Mouse (Mus musculus) embryonic facial prominence, embryonic 15.5 days (tissue): ENCODE measurements around the gene Aanat. TPM values are rescaled to one million over a fixed set of nuclear protein-coding genes. Genes with fewer than 3 reads are reported as not detected.

ENCODE experiments used
- ATAC-seq: fragments of 200-750 bp; cut with Nextera tagmentation; 2 replicates; pipeline ENCODE4 v1.8.0; 2017; ENCODE audit warnings: low read depth, moderate TSS enrichment; ENCODE audit not compliant: insufficient number of reproducible peaks, low FRiP score, low TSS enrichment
- H3K27ac ChIP-seq: fragments of 300-500 bp; sonication (generic); replicated peaks from 2 replicates; pipeline ENCODE4 v1.5.1; 2015; ENCODE audit warnings: mild to moderate bottlenecking, inconsistent platforms
- H3K27me3 ChIP-seq: fragments of 300-500 bp; sonication (generic); 2 replicates; pipeline ENCODE4 v1.6.1; 2015; ENCODE audit warnings: inconsistent platforms
- H3K36me3 ChIP-seq: fragments of 300-500 bp; sonication (generic); 2 replicates; pipeline ENCODE4 v1.6.1; 2015; ENCODE audit warnings: mild to moderate bottlenecking, inconsistent platforms
- H3K4me1 ChIP-seq: fragments of 300-500 bp; sonication (generic); 2 replicates; pipeline ENCODE4 v1.6.1; 2015; ENCODE audit warnings: inconsistent platforms
- H3K4me2 ChIP-seq: fragments of 300-500 bp; sonication (generic); replicated peaks from 2 replicates; pipeline ENCODE4 v1.6.1; 2015; ENCODE audit warnings: mild to moderate bottlenecking, inconsistent platforms
- H3K4me3 ChIP-seq: fragments of 300-500 bp; sonication (generic); replicated peaks from 2 replicates; pipeline ENCODE4 v1.5.1; 2015; ENCODE audit warnings: mild to moderate bottlenecking, inconsistent platforms
- H3K9ac ChIP-seq: fragments of 300-500 bp; sonication (generic); 2 replicates; pipeline ENCODE4 v1.6.1; 2015; ENCODE audit warnings: inconsistent platforms
- H3K9me3 ChIP-seq: fragments of 300-500 bp; sonication (generic); replicated peaks from 2 replicates; pipeline ENCODE4 v1.6.1; 2016; ENCODE audit warnings: inconsistent platforms
- WGBS: fragments of 180-500 bp; shearing (Covaris S2); methylation state at CpG from one replicate; pipeline ENCODE4 v1.1.7; 2015; 5-methylcytosine and 5-hydroxymethylcytosine counted together
- polyA plus RNA-seq: library from polyadenylated mRNA; unstranded; fragments of >200 nt; fragmentation: Nextera tagmentation; extraction: Ambion mirVana; gene quantifications from 2 replicates; pipeline ENCODE4 v1.2.1, GENCODE M21; 2015

Gene Aanat
- polyA plus RNA-seq, 1 experiment from 2014 or later, result not detected

GRCm38 (mm10) chr11:116621258-116621704 is 35.0 kb downstream of the Aanat start:
- Histone ChIP-seq H3K4me3 (no peak overlapping the region), H3K4me2 (0 out of 2 replicates have a peak overlapping the region, but pooled peaks have one; percentile 2), H3K27me3 (no peaks in the 10 kb centered on the region; the same call in 1 of the 2 replicates), H3K9me3 (no peaks in the 10 kb centered on the region), H3K9ac (no peak overlapping the region), H3K4me1 (peaks cover 79% of the 10 kb centered on the region), H3K36me3 (no peaks in the 10 kb centered on the region), H3K27ac (peak overlapping the region; percentile 28)
- WGBS, result 30% methylated on average over 6 of the region's 6 CpGs
- ATAC-seq, result peak; percentile 20; the same call in 1 of the 2 replicates

GRCm38 (mm10) chr11:116623281-116624124 is 37.3 kb downstream of the Aanat start:
- ATAC-seq, result peak; percentile 17; the same call in 1 of the 2 replicates
- H3K9ac ChIP-seq, result peak overlapping the region; percentile 41
- H3K36me3 ChIP-seq, result no peaks in the 10 kb centered on the region
- H3K27me3 ChIP-seq, result no peaks in the 10 kb centered on the region; the same call in 1 of the 2 replicates
- peak overlapping the region; percentile 65 for H3K4me3 ChIP-seq
- H3K4me1 ChIP-seq, result peaks cover 61% of the 10 kb centered on the region
- WGBS, result 7% methylated on average over 40 of the region's 40 CpGs
- peak overlapping the region; percentile 95 for H3K4me2 ChIP-seq
- no peaks in the 10 kb centered on the region for H3K9me3 ChIP-seq
- no peak overlapping the region; the same call in 1 of the 2 replicates for H3K27ac ChIP-seq

- peaks cover 56% of the 10 kb centered on the region for H3K4me1 ChIP-seq
- H3K36me3 ChIP-seq, result no peaks in the 10 kb centered on the region
- ATAC-seq, result peak; percentile 56; the same call in 1 of the 2 replicates
- WGBS, result 12% methylated on average over 41 of the region's 42 CpGs
- H3K9ac ChIP-seq, result peak overlapping the region; percentile 41
- H3K4me3 ChIP-seq, result peak overlapping the region; percentile 65
- peak overlapping the region; percentile 95 for H3K4me2 ChIP-seq
- no peaks in the 10 kb centered on the region; the same call in 1 of the 2 replicates for H3K27me3 ChIP-seq
- no peak overlapping the region; the same call in 1 of the 2 replicates for H3K27ac ChIP-seq
- no peaks in the 10 kb centered on the region for H3K9me3 ChIP-seq
Measured at GRCm38 (mm10) chr11:116624131-116624832, 38.0 kb downstream of the Aanat start.

GRCm38 (mm10) chr11:116625081-116626000 is 39.1 kb downstream of the Aanat start:
- H3K9ac ChIP-seq, result no peak overlapping the region
- WGBS, result 73% methylated on average over 17 of the region's 17 CpGs

GRCm38 (mm10) chr11:116626299-116627071 is 40.3 kb downstream of the Aanat start, which contains the start of gene Rhbdf2:
Gene Rhbdf2, minus strand, starts transcription at chr11:116627019.
- no peak for ATAC-seq
- Histone ChIP-seq H3K9me3 (no peaks in the 10 kb centered on the region), H3K4me1 (peaks cover 39% of the 10 kb centered on the region), H3K36me3 (no peaks in the 10 kb centered on the region), H3K27me3 (no peaks in the 10 kb centered on the region; the same call in 1 of the 2 replicates), H3K9ac (no peak within 1 kb of the TSS), H3K27ac (no peak within 1 kb of the TSS), H3K4me2 (no peak within 1 kb of the TSS), H3K4me3 (no peak within 1 kb of the TSS)
- WGBS, result 71% methylated on average over 10 of the region's 10 CpGs

More at GRCm38 (mm10) chr11:116625081-116626000, 39.1 kb downstream of the Aanat start:
- H3K9me3 ChIP-seq, result no peaks in the 10 kb centered on the region
- H3K27ac ChIP-seq, result no peak overlapping the region
- H3K4me3 ChIP-seq, result no peak overlapping the region
- no peaks in the 10 kb centered on the region; the same call in 1 of the 2 replicates for H3K27me3 ChIP-seq
- no peak for ATAC-seq
- H3K4me2 ChIP-seq, result no peak overlapping the region
- peaks cover 51% of the 10 kb centered on the region for H3K4me1 ChIP-seq
- no peaks in the 10 kb centered on the region for H3K36me3 ChIP-seq

- no peaks in the 10 kb centered on the region; the same call in 1 of the 2 replicates for H3K27me3 ChIP-seq
- 36% methylated on average over 10 of the region's 10 CpGs for WGBS
- H3K9ac ChIP-seq, result no peak overlapping the region
- no peaks in the 10 kb centered on the region for H3K36me3 ChIP-seq
- no peak overlapping the region for H3K4me3 ChIP-seq
- H3K27ac ChIP-seq, result no peak overlapping the region
- peaks cover 30% of the 10 kb centered on the region for H3K4me1 ChIP-seq
- no peaks in the 10 kb centered on the region for H3K9me3 ChIP-seq
- H3K4me2 ChIP-seq, result no peak overlapping the region
- ATAC-seq, result no peak
Measured at GRCm38 (mm10) chr11:116627072-116628020, 41.1 kb downstream of the Aanat start.

GRCm38 (mm10) chr11:116628712-116629111 is 42.5 kb downstream of the Aanat start:
- H3K9ac ChIP-seq, result no peak overlapping the region
- H3K9me3 ChIP-seq, result no peaks in the 10 kb centered on the region

GRCm38 (mm10) chr11:116629472-116629871 is 43.2 kb downstream of the Aanat start:
- no peak overlapping the region for H3K4me2 ChIP-seq
- 81% methylated on average over 6 of the region's 6 CpGs for WGBS
- H3K27ac ChIP-seq, result no peak overlapping the region
- ATAC-seq, result no peak
- no peaks in the 10 kb centered on the region for H3K36me3 ChIP-seq
- H3K9ac ChIP-seq, result no peak overlapping the region
- H3K27me3 ChIP-seq, result no peaks in the 10 kb centered on the region
- H3K9me3 ChIP-seq, result no peaks in the 10 kb centered on the region
- H3K4me3 ChIP-seq, result no peak overlapping the region
- peaks cover 15% of the 10 kb centered on the region for H3K4me1 ChIP-seq

More at GRCm38 (mm10) chr11:116628712-116629111, 42.5 kb downstream of the Aanat start:
- H3K4me2 ChIP-seq, result no peak overlapping the region; the same call in 1 of the 2 replicates
- WGBS, result 53% methylated on average over 9 of the region's 9 CpGs
- H3K4me3 ChIP-seq, result no peak overlapping the region
- H3K27me3 ChIP-seq, result no peaks in the 10 kb centered on the region
- H3K27ac ChIP-seq, result no peak overlapping the region
- H3K4me1 ChIP-seq, result peaks cover 22% of the 10 kb centered on the region
- ATAC-seq, result no peak
- H3K36me3 ChIP-seq, result no peaks in the 10 kb centered on the region
